Mouse (Mus musculus) spleen, adult 10 weeks (tissue): Measurements from ENCODE around the gene Mapkapk5. TPM values are rescaled to one million over a fixed set of nuclear protein-coding genes. Genes with fewer than 3 reads are reported as not detected.

Source experiments
- polyA plus RNA-seq: library from polyadenylated mRNA; stranded (reverse); fragments of 350-450 nt; fragmentation: Illumina TruSeq; extraction: RNeasy Lipid Tissue Mini Kit (QIAGEN cat#74804); gene quantifications from one replicate; pipeline ENCODE4 v1.2.3, GENCODE M21; 2015; ENCODE audit warnings: low replicate concordance; ENCODE audit not compliant: insufficient read depth

Mapkapk5 gene
- polyA plus RNA-seq: 119 TPM

DNA sequence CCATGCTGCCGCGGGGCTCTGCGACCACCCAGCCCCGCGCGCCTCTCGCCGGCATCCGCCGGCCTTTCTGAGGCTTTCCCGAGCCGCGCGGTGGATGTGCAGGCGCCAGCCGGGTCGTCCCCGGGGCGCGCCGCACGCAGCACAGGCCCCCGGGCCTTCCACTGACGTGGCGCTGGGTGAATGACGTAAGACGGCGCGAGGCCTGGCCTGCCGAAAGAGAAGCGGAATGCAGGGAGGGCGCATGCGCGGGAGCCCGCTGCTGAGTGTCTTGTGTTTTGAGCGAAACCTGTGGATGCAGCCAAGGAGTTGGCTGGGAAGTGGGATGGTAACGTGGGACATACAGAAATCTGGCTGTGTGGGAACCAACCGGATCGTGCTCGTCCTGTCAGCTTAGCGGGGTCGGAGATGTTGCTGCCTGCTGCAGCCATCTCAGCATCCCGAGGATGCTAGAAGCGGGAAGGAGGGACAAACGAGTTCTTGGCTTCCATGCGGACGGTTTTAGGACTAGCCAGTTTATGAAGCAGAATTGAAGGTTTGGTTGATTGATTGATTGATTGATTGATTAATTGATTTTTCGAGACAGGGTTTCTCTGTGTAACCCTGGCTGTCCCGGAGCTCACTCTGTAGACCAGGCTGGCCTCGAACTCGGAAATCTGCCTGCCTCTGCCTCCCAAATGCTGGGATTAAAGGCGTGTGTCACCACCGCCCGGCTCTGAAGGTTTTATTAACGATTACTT is at the start of gene Mapkapk5:
Mapkapk5 (minus strand) TSS at position 113 of the 737 bp plus-strand sequence.

DNA sequence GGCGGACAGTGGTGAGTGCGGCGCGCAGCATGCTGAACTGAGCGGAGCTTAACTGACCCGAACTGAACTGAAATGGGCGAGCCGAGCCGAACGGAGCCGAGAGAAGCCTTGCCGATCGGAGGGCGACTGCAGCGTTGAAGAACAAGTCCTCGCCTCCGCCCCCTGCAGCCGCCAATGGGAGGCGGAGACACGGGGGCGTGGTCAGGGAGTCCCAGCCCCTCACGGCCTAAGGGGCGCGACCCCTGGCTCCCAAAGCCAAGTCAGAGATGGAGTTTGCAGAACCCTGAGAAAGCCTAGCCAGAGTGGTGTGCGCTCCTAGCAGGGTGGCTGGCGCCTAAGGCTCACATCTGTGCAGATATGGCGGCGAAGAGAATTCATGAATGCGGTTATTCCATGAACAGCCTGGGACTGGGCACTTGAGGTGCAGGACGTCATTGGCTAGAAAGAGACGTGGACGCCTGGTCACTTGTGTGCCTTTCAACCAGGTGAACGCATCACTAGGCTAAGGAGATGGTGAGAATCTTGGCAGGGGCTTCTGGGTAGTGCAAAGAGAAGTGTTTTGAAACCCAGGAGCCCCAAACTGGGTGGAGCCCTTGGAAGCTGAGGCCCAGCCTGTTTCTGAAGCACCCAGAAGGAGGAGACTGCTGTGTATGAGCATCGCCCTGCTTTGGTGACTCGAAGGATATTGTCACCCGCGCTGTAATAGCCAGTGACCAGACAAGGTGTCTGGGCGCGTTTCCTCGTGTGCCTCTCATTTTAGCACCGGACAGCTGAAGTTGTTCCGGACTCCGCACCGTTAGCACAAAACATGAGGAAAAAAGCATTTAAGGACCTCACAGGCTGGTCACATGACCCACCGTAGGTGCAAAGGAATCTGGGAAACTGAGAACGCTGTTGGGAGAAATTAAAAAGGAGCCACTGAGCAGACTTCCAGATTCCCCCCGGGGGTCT is 48.0 kb upstream of the Mapkapk5 start, which contains the start of gene Aldh2:
Aldh2 (minus strand) TSS at position 374 of the 951 bp plus-strand sequence.

DNA sequence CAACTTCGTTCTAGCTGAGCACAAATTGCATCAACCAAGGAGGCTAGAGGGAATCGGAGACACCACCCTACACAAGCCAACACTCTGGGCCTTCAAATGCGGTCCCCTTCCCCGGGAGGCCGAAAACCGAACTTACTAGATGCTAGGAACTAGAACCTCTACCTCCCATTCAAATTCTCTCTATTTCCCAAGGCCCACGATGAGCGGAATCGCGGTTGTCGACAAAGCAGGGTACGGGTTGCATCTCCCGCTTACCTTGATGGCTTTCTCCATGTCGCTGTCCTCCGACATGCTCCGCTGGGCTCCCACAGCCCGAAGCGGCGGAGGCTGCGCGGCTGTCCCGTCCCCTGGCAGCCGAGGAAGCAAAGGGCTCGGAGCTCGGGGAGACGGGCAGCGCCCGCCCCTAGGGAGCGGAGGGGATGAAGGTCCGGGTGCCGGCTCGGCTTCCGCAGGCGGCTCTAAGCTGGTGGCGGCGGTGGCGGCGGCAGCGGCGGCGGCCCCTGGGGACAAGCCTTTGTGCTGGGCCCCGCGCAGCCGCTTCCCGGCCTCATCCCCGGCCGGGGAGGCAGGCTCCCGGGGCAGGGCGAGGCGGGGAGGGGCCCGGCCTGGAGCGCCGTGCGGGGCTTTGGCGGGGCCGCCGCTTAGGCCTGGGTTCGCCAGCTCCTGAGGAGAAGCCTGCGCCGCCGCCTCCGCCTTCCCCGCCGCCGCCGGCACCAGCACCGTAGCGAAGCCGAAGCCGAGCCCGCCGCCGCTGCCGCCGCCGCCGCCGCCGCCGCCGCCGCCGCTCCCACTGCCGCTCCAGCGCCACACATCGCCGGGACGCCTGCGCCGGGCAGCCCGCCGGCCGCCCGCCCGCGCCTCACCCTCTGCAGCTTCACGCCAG is 554 bp downstream of the Mapkapk5 start, which contains the start of the genes Adam1a and Gm42878:
Adam1a (minus strand) TSS at position 573 of the 883 bp plus-strand sequence.
Gm42878 (minus strand) TSS at position 573 of the 883 bp plus-strand sequence.

DNA sequence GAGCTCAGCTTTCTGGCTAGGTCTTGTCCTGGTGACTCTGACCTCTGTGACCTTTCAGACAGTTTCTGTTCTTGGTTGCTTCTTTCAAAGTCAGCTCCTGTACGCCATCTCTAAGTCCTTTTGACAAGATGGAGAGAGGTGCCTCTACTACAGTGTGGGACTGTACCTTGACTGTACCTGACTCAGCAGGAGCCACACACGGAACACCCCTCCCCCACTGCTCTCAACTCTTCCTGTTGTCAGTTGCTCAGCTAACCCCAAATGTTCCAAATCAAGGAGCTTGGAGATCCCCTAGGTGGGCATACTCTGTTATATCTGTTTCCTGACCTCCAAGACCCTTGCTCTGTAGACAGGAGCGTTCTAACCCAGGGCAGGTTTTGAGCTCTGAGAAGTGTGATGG is 42.5 kb downstream of the Mapkapk5 start, which contains the start of gene Adam1b:
Adam1b (minus strand) TSS at position 205 of the 400 bp plus-strand sequence.

Other genes starting within 250 kb of the Mapkapk5 start
- 96.6 TPM for gene Trafd1, start 160.3 kb downstream of the Mapkapk5 start, polyA plus RNA-seq
- gene Naa25, start 148.0 kb downstream of the Mapkapk5 start, polyA plus RNA-seq: 31.1 TPM
- 0.15 TPM for gene Tmem116, start 94.0 kb downstream of the Mapkapk5 start, polyA plus RNA-seq
- gene Erp29, start 93.4 kb downstream of the Mapkapk5 start, polyA plus RNA-seq: 160 TPM
- not detected for gene Adam1b, start 42.5 kb downstream of the Mapkapk5 start, polyA plus RNA-seq
- gene Adam1a, start 423 bp downstream of the Mapkapk5 start, polyA plus RNA-seq: 9.4 TPM
- not detected for gene Gm42878, start 423 bp downstream of the Mapkapk5 start, polyA plus RNA-seq
- 192 TPM for gene Aldh2, start 47.9 kb upstream of the Mapkapk5 start, polyA plus RNA-seq
- 6.9 TPM for gene Acad12, start 73.0 kb upstream of the Mapkapk5 start, polyA plus RNA-seq
- gene Acad10, start 114.6 kb upstream of the Mapkapk5 start, polyA plus RNA-seq: 3.7 TPM
- 47.5 TPM for gene Brap, start 114.7 kb upstream of the Mapkapk5 start, polyA plus RNA-seq
- gene Atxn2, start 165.4 kb upstream of the Mapkapk5 start, polyA plus RNA-seq: 57.8 TPM